Comparison of ENCODE assay signal across 7 mouse cellular contexts in the genomic region with DNA sequence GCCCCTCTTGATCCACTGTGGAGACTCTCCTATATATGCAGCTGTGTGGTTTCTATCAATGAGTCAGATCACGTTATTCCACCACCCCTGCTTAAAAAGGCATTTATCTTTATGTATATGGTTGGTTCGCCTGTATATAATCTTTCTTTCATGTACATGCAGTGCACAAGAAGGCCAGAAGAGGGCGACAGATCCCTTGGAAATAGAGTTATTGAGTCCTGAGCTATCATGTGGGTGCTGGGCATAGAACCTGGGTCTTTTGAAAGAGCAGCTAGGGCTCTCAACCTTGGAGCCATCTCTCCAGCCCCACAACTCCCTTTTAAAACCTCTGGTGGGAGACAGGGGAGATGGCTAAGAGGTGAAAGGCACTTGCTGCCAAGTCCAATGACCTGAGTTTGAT. TPM values are rescaled to one million over a fixed set of nuclear protein-coding genes. Genes with fewer than 3 reads are reported as not detected.
DNase-seq lines count a peak whose midpoint lies in the region; ATAC-seq lines count a peak whose summit lies in the region.

No protein-coding gene starts in this region.

- H3K27ac ChIP-seq in forebrain, embryonic 11.5 days (ENCODE audit: low read depth, low read length): no peak overlapping the region

- no peak overlapping the region for H3K4me3 ChIP-seq in forebrain, embryonic 11.5 days (ENCODE audit: low read depth, low read length)

- no peak overlapping the region for H3K9ac ChIP-seq in forebrain, embryonic 11.5 days (ENCODE audit: low read length)

- H3K4me2 ChIP-seq in forebrain, embryonic 11.5 days (ENCODE audit: low read depth, low read length, severe bottlenecking): no peak overlapping the region

- no peaks in the 10 kb centered on the region for H3K4me1 ChIP-seq in forebrain, embryonic 11.5 days (replicated peaks; ENCODE audit: control insufficient read depth, insufficient read depth, low read length)

- ATAC-seq in forebrain, embryonic 11.5 days (replicated peaks; ENCODE audit: low FRiP score): no peak

- peak; percentile 28 for DNase-seq in layer of hippocampus, adult 11-12 months (ENCODE audit: low spot score)
- no peak for DNase-seq in layer of hippocampus, postnatal 10 days (ENCODE audit: low spot score in 2 of 2)
- peak; percentile 11 for DNase-seq in MEL-GATA-1-ER (ENCODE audit: extremely low read depth, low read depth)
- DNase-seq in brain, adult 2 months (ENCODE audit: low read depth, low spot score): peak; percentile 9
- DNase-seq in naive thymus-derived CD4-positive, alpha-beta T cell, adult 2 months (ENCODE audit: low read depth): peak; percentile 69
- no peak for DNase-seq in forebrain, embryonic 11.5 days (ENCODE audit: low spot score)
- no peak for DNase-seq in layer of hippocampus, adult 9-10 months (ENCODE audit: low spot score)

- 26% methylated on average over 3 of the region's 3 CpGs for WGBS in forebrain, embryonic 11.5 days

- H3K9me3 ChIP-seq in forebrain, embryonic 11.5 days (ENCODE audit: control insufficient read depth, low read length): no peaks in the 10 kb centered on the region

- H3K27me3 ChIP-seq in forebrain, embryonic 11.5 days (ENCODE audit: control insufficient read depth, insufficient read depth, low read length): no peaks in the 10 kb centered on the region

- no peaks in the 10 kb centered on the region for H3K36me3 ChIP-seq in forebrain, embryonic 11.5 days (ENCODE audit: control insufficient read depth, insufficient read depth, low read length)

RNA-seq across cellular contexts. Expression of gene Hsbp1, which starts 32.9 kb away (rescaled TPM):
- total RNA-seq in layer of hippocampus, postnatal 10 days (2021): 100 to 1,000 TPM; 561 to 593 TPM
- 301 and 310 TPM in 2 replicates for polyA plus RNA-seq in forebrain, embryonic 11.5 days (2014; fragmentation: Nextera tagmentation; extraction: Ambion mirVana)

Comparison
In these comparisons a context has a peak if more than half of its experiments do, and no peak if none do; other contexts are left out.
1. DNase-seq: peak in layer of hippocampus, adult 11-12 months (single experiment), MEL-GATA-1-ER (single experiment), brain, adult 2 months (single experiment) and naive thymus-derived CD4-positive, alpha-beta T cell, adult 2 months (single experiment); none in layer of hippocampus, postnatal 10 days (0 of 2), forebrain, embryonic 11.5 days (single experiment) and layer of hippocampus, adult 9-10 months (single experiment).